ENCODE assay signal across 8 mouse cellular contexts in the genomic region with DNA sequence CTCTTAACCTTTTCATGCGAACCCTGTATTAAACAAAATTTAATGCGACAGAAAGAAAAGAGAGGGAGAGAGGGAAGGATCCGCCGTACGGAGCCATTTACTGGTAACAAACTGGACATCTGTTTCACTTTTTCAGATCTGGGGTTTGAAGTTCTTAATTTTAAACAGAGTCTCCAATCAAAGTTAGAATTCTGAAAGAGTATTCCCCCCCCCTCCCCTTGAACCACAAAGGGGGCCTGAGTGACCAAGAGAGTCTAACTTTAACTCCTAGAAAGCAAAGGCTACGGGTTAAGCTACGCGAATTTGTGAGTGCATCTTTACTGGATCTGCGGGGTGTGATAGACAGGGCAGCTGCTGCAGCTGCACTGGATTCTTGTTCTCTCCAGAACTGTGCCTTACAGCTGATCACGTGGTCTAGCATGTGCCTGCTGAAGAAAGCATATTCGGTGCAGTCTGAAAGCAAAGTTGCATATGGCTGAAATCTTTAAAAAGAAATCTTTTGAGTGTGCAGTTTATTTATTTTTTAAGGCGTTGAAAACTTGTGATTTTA. TPM values are rescaled to one million over a fixed set of nuclear protein-coding genes. Genes with fewer than 3 reads are reported as not detected.
DNase-seq lines count a peak whose midpoint lies in the region; ATAC-seq lines count a peak whose summit lies in the region.

No protein-coding gene starts in this region.

- H3K9ac ChIP-seq in heart, embryonic 13.5 days: peak overlapping the region; percentile 34; the same call in 1 of the 2 replicates
- H3K9ac ChIP-seq in hindbrain, embryonic 15.5 days: no peak overlapping the region
- no peak overlapping the region for H3K9ac ChIP-seq in midbrain, embryonic 14.5 days (replicated peaks; ENCODE audit: low read length)

- H3K27me3 ChIP-seq in heart, embryonic 13.5 days (replicated peaks): peaks cover 74% of the 10 kb centered on the region
- H3K27me3 ChIP-seq in hindbrain, embryonic 15.5 days: peaks cover 71% of the 10 kb centered on the region
- peaks cover 74% of the 10 kb centered on the region for H3K27me3 ChIP-seq in midbrain, embryonic 14.5 days (ENCODE audit: control insufficient read depth, insufficient read depth, low read length)

- ATAC-seq in heart, embryonic 13.5 days (ENCODE audit: extremely low read depth, insufficient number of reproducible peaks, low FRiP score, low TSS enrichment): no peak
- ATAC-seq in hindbrain, embryonic 15.5 days (ENCODE audit: low FRiP score, low read depth): no peak
- ATAC-seq in midbrain, embryonic 14.5 days (ENCODE audit: low FRiP score, low TSS enrichment): peak; percentile 84
- no peak for ATAC-seq in megakaryocyte progenitor cell, adult 5-6 weeks (replicated peaks; ENCODE audit: poor library complexity)

- peak overlapping the region; percentile 40 for H3K4me3 ChIP-seq in heart, embryonic 13.5 days
- H3K4me3 ChIP-seq in hindbrain, embryonic 15.5 days: peak overlapping the region; percentile 11; the same call in 1 of the 2 replicates
- H3K4me3 ChIP-seq in midbrain, embryonic 14.5 days (replicated peaks; ENCODE audit: low read depth, low read length): peak overlapping the region; percentile 21

- 8% methylated on average over 12 of the region's 12 CpGs for WGBS in heart, embryonic 13.5 days
- WGBS in hindbrain, embryonic 15.5 days: 3% methylated on average over 12 of the region's 12 CpGs
- WGBS in midbrain, embryonic 14.5 days: 2% methylated on average over 12 of the region's 12 CpGs

- no peak for DNase-seq in heart, postnatal 10 days
- peak; percentile 78 for DNase-seq in embryo, embryonic 10.5 days (ENCODE audit: low spot score)
- DNase-seq in midbrain, embryonic 14.5 days: peak; percentile 72
- DNase-seq in adrenal gland, postnatal 10 days: no peak
- no peak for DNase-seq in urinary bladder, adult 18-20 months (ENCODE audit: low spot score in 2 of 2)

- no peaks in the 10 kb centered on the region for H3K9me3 ChIP-seq in heart, embryonic 13.5 days
- peaks cover 5% of the 10 kb centered on the region; the same call in 1 of the 2 replicates for H3K9me3 ChIP-seq in hindbrain, embryonic 15.5 days
- H3K9me3 ChIP-seq in midbrain, embryonic 14.5 days (ENCODE audit: control insufficient read depth, low read length): no peaks in the 10 kb centered on the region

- intact Hi-C loops in heart, postnatal 10 days (cut with DNase I): no loop called here

- peaks cover 10% of the 10 kb centered on the region for H3K4me1 ChIP-seq in heart, embryonic 13.5 days
- peaks cover 9% of the 10 kb centered on the region; the same call in 1 of the 2 replicates for H3K4me1 ChIP-seq in hindbrain, embryonic 15.5 days (replicated peaks)
- 0 out of 2 replicates have a peak, but pooled peaks cover 3% of the 10 kb centered on the region for H3K4me1 ChIP-seq in midbrain, embryonic 14.5 days (ENCODE audit: control insufficient read depth, insufficient read depth, low read length)

- H3K36me3 ChIP-seq in heart, embryonic 13.5 days: no peaks in the 10 kb centered on the region
- H3K36me3 ChIP-seq in hindbrain, embryonic 15.5 days: no peaks in the 10 kb centered on the region
- no peaks in the 10 kb centered on the region for H3K36me3 ChIP-seq in midbrain, embryonic 14.5 days (ENCODE audit: control insufficient read depth, insufficient read depth, low read length)

- no peak overlapping the region for H3K27ac ChIP-seq in heart, embryonic 13.5 days (replicated peaks)
- H3K27ac ChIP-seq in hindbrain, embryonic 15.5 days (replicated peaks): no peak overlapping the region
- no peak overlapping the region for H3K27ac ChIP-seq in midbrain, embryonic 14.5 days (replicated peaks; ENCODE audit: low read depth, low read length)

- peak overlapping the region; percentile 68 for H3K4me2 ChIP-seq in heart, embryonic 13.5 days
- peak overlapping the region; percentile 43 for H3K4me2 ChIP-seq in hindbrain, embryonic 15.5 days
- peak overlapping the region; percentile 47 for H3K4me2 ChIP-seq in midbrain, embryonic 14.5 days (ENCODE audit: low read length)

RNA-seq across cellular contexts. Expression of a gene that starts 16.4 kb away (rescaled TPM):
- polyA plus RNA-seq in heart, embryonic 13.5 days (2015; fragmentation: Nextera tagmentation; extraction: Ambion mirVana): not detected in 2 replicates
- total RNA-seq in heart, postnatal 10 days (2021): not detected
- polyA plus RNA-seq in hindbrain, embryonic 15.5 days (2015; fragmentation: Nextera tagmentation; extraction: Ambion mirVana): 0.12 and 0.16 TPM in 2 replicates
- 0.77 and 0.91 TPM in 2 replicates for polyA plus RNA-seq in midbrain, embryonic 14.5 days (2014; fragmentation: Nextera tagmentation; extraction: Ambion mirVana)
- not detected for total RNA-seq in adrenal gland, postnatal 10 days (2021)
- total RNA-seq in megakaryocyte progenitor cell, adult 5-6 weeks (2015): not detected in 2 replicates
- total RNA-seq in megakaryocyte progenitor cell, adult 5-6 weeks (2017): not detected in 2 replicates

Comparison
In these comparisons a context has a peak if more than half of its experiments do, and no peak if none do; other contexts are left out.
1. DNase-seq: peak in embryo, embryonic 10.5 days (single experiment) and midbrain, embryonic 14.5 days (single experiment); none in heart, postnatal 10 days (0 of 2), adrenal gland, postnatal 10 days (single experiment) and urinary bladder, adult 18-20 months (0 of 2).
2. Peak in every context shown above with its lines, with median percentiles within 50 percentile points of each other: H3K4me2 ChIP-seq and H3K4me3 ChIP-seq.